Mouse (Mus musculus): Measurements from ENCODE around the gene Fam181a. TPM values are rescaled to one million over a fixed set of nuclear protein-coding genes. Genes with fewer than 3 reads are reported as not detected.

The Fam181a gene
- total and polyA plus RNA-seq, 2 experiments from 2014 or later = 9.1 to 10.7 TPM

GRCm38 (mm10) chr12:103355746-103356414 lies 45.1 kb downstream of the Fam181a start, which contains the start of gene Asb2:
Gene Asb2 (minus strand): TSS chr12:103356001.
- Histone ChIP-seq H3K27ac (ENCODE audit: low read depth, low read length) (no peak within 1 kb of the TSS), H3K9me3 (ENCODE audit: low read length) (no peaks in the 10 kb centered on the region), H3K9ac (no peak within 1 kb of the TSS), H3K4me2 (ENCODE audit: low read depth) (no peak within 1 kb of the TSS), H3K36me3 (ENCODE audit: insufficient read depth) (no peaks in the 10 kb centered on the region), H3K4me3 (ENCODE audit: low read depth, low read length) (no peak within 1 kb of the TSS), H3K4me1 (ENCODE audit: insufficient read depth) (no peaks in the 10 kb centered on the region), H3K27me3 (ENCODE audit: insufficient read depth, low read length) (no peaks in the 10 kb centered on the region)
- DNase-seq = no peak
- TF ChIP-seq CTCF (IDR thresholded peaks at IDR 0.05; ENCODE audit: low read depth) = no peak
- WGBS = 73% methylated on average over 14 of the region's 14 CpGs
- ATAC-seq = no peak

- Histone ChIP-seq H3K36me3 (ENCODE audit: insufficient read depth) (no peaks in the 10 kb centered on the region), H3K9me3 (ENCODE audit: low read length) (no peaks in the 10 kb centered on the region), H3K9ac (no peak overlapping the region), H3K4me1 (ENCODE audit: insufficient read depth) (no peaks in the 10 kb centered on the region), H3K4me3 (ENCODE audit: low read depth, low read length) (no peak overlapping the region), H3K4me2 (ENCODE audit: low read depth) (no peak overlapping the region), H3K27me3 (ENCODE audit: insufficient read depth, low read length) (no peaks in the 10 kb centered on the region), H3K27ac (ENCODE audit: low read depth, low read length) (no peak overlapping the region)
- ATAC-seq (no peak), DNase-seq (no peak)
- WGBS = 88% methylated on average over 4 of the region's 4 CpGs
- TF ChIP-seq CTCF (IDR thresholded peaks at IDR 0.05; ENCODE audit: low read depth) = no peak
These were observed 45.6 kb downstream of the Fam181a start for GRCm38 (mm10) chr12:103356415-103356748.

- WGBS = 74% methylated on average over 8 of the region's 8 CpGs
These were observed 47.4 kb downstream of the Fam181a start for GRCm38 (mm10) chr12:103358216-103358615.

GRCm38 (mm10) chr12:103358951-103359801 lies 48.4 kb downstream of the Fam181a start:
- Histone ChIP-seq H3K4me2 (ENCODE audit: low read depth) (no peak overlapping the region), H3K27me3 (ENCODE audit: insufficient read depth, low read length) (no peaks in the 10 kb centered on the region), H3K4me3 (ENCODE audit: low read depth, low read length) (no peak overlapping the region), H3K9ac (no peak overlapping the region), H3K4me1 (ENCODE audit: insufficient read depth) (no peaks in the 10 kb centered on the region), H3K27ac (ENCODE audit: low read depth, low read length) (no peak overlapping the region), H3K36me3 (ENCODE audit: insufficient read depth) (no peaks in the 10 kb centered on the region), H3K9me3 (ENCODE audit: low read length) (no peaks in the 10 kb centered on the region)
- ATAC-seq (no peak), DNase-seq (no peak)
- 71% methylated on average over 4 of the region's 4 CpGs for whole genome bisulfite sequencing
- no peak for TF ChIP-seq CTCF (IDR thresholded peaks at IDR 0.05; ENCODE audit: low read depth)

More at GRCm38 (mm10) chr12:103358216-103358615, 47.4 kb downstream of the Fam181a start:
- Histone ChIP-seq H3K9me3 (ENCODE audit: low read length) (no peaks in the 10 kb centered on the region), H3K4me2 (ENCODE audit: low read depth) (no peak overlapping the region), H3K27me3 (ENCODE audit: insufficient read depth, low read length) (no peaks in the 10 kb centered on the region), H3K36me3 (ENCODE audit: insufficient read depth) (no peaks in the 10 kb centered on the region), H3K9ac (no peak overlapping the region), H3K4me1 (ENCODE audit: insufficient read depth) (no peaks in the 10 kb centered on the region), H3K4me3 (ENCODE audit: low read depth, low read length) (no peak overlapping the region), H3K27ac (ENCODE audit: low read depth, low read length) (no peak overlapping the region)
- no peak for ATAC-seq
- no peak for DNase-seq
- no peak for TF ChIP-seq CTCF (IDR thresholded peaks at IDR 0.05; ENCODE audit: low read depth)

- DNase-seq = no peak
- no peak for ATAC-seq
- 84% methylated on average over 8 of the region's 8 CpGs for WGBS
These were observed 50.0 kb downstream of the Fam181a start for GRCm38 (mm10) chr12:103360812-103361211.

GRCm38 (mm10) chr12:103361539-103362307 lies 50.9 kb downstream of the Fam181a start:
- no peak for TF ChIP-seq CTCF (IDR thresholded peaks at IDR 0.05; ENCODE audit: low read depth)
- no peak overlapping the region for H3K4me3 ChIP-seq (ENCODE audit: low read depth, low read length)
- ATAC-seq = no peak

More at GRCm38 (mm10) chr12:103360812-103361211, 50.0 kb downstream of the Fam181a start:
- no peaks in the 10 kb centered on the region for H3K36me3 ChIP-seq (ENCODE audit: insufficient read depth)
- H3K4me2 ChIP-seq (ENCODE audit: low read depth) = no peak overlapping the region
- H3K27ac ChIP-seq (ENCODE audit: low read depth, low read length) = no peak overlapping the region
- H3K4me1 ChIP-seq (ENCODE audit: insufficient read depth) = no peaks in the 10 kb centered on the region
- no peak overlapping the region for H3K4me3 ChIP-seq (ENCODE audit: low read depth, low read length)
- no peak for TF ChIP-seq CTCF (IDR thresholded peaks at IDR 0.05; ENCODE audit: low read depth)
- H3K9me3 ChIP-seq (ENCODE audit: low read length) = no peaks in the 10 kb centered on the region
- H3K9ac ChIP-seq = no peak overlapping the region
- no peaks in the 10 kb centered on the region for H3K27me3 ChIP-seq (ENCODE audit: insufficient read depth, low read length)

More at GRCm38 (mm10) chr12:103361539-103362307, 50.9 kb downstream of the Fam181a start:
- H3K9ac ChIP-seq = no peak overlapping the region
- no peaks in the 10 kb centered on the region for H3K9me3 ChIP-seq (ENCODE audit: low read length)
- WGBS = 89% methylated on average over 17 of the region's 17 CpGs
- no peak for DNase-seq
- no peak overlapping the region for H3K27ac ChIP-seq (ENCODE audit: low read depth, low read length)
- H3K27me3 ChIP-seq (ENCODE audit: insufficient read depth, low read length) = no peaks in the 10 kb centered on the region
- no peaks in the 10 kb centered on the region for H3K4me1 ChIP-seq (ENCODE audit: insufficient read depth)
- H3K36me3 ChIP-seq (ENCODE audit: insufficient read depth) = no peaks in the 10 kb centered on the region
- H3K4me2 ChIP-seq (ENCODE audit: low read depth) = no peak overlapping the region

Data from forebrain, postnatal 0 days (tissue).